Mouse (Mus musculus): ENCODE measurements at regions not wholly inside any gene's neighbourhood (a gene's known extent, or its start where the extent isn't known, plus 50 kb on each side); places are given as distances from the start of the nearest gene placed in this dataset.

- DNase-seq: no peak
Measured at GRCm38 (mm10) chr12:13164791-13165190, 84.2 kb downstream of the Ddx1 start.

GRCm38 (mm10) chr12:13161051-13161450 is 88.0 kb downstream of the Ddx1 start:
- no peak for DNase-seq

GRCm38 (mm10) chr12:13159346-13160055 is 89.5 kb downstream of the Ddx1 start:
- DNase-seq: no peak

- no peak for DNase-seq
Measured at GRCm38 (mm10) chr12:13157666-13158381, 91.2 kb downstream of the Ddx1 start.

- DNase-seq: no peak
Measured at GRCm38 (mm10) chr12:13157089-13157488, 91.9 kb downstream of the Ddx1 start.

GRCm38 (mm10) chr12:13150751-13151150 is 98.3 kb downstream of the Ddx1 start:
- peak; percentile 35 for DNase-seq

- no peak for DNase-seq
Measured at GRCm38 (mm10) chr12:13147251-13147650, 101.8 kb downstream of the Ddx1 start.

- DNase-seq: peak; percentile 60
Measured at GRCm38 (mm10) chr12:13145186-13146115, 103.6 kb downstream of the Ddx1 start.

GRCm38 (mm10) chr12:13144739-13145138 is 104.3 kb downstream of the Ddx1 start:
- no peak for DNase-seq

- no peak for DNase-seq
Measured at GRCm38 (mm10) chr12:13140636-13141035, 108.4 kb downstream of the Ddx1 start.

- no peak for DNase-seq
Measured at GRCm38 (mm10) chr12:13139189-13139588, 109.8 kb downstream of the Ddx1 start.

GRCm38 (mm10) chr12:13134168-13134567 is 114.8 kb downstream of the Ddx1 start:
- no peak for DNase-seq

- peak; percentile 52 for DNase-seq
Measured at GRCm38 (mm10) chr12:13129677-13130082, 119.3 kb downstream of the Ddx1 start.

GRCm38 (mm10) chr12:13127407-13127806 is 121.6 kb downstream of the Ddx1 start:
- DNase-seq: no peak

- DNase-seq: no peak
Measured at GRCm38 (mm10) chr12:13125054-13125453, 124.0 kb downstream of the Ddx1 start.

- DNase-seq: peak; percentile 41
Measured at GRCm38 (mm10) chr12:13122282-13122681, 126.7 kb downstream of the Ddx1 start.

GRCm38 (mm10) chr12:13120581-13120980 is 128.4 kb downstream of the Ddx1 start:
- DNase-seq: no peak

- DNase-seq: peak; percentile 42
Measured at GRCm38 (mm10) chr12:13119653-13120052, 129.4 kb downstream of the Ddx1 start.

- peak; percentile 20 for DNase-seq
Measured at GRCm38 (mm10) chr12:13118026-13118425, 131.0 kb downstream of the Ddx1 start.

GRCm38 (mm10) chr12:13114341-13114740 is 134.7 kb downstream of the Ddx1 start:
- no peak for DNase-seq

GRCm38 (mm10) chr12:13106931-13107330 is 142.1 kb downstream of the Ddx1 start:
- no peak for DNase-seq

- DNase-seq: peak; percentile 31
Measured at GRCm38 (mm10) chr12:13100505-13101354, 148.3 kb downstream of the Ddx1 start.
